Mouse (Mus musculus): ENCODE data around the gene Mrnip. TPM values are rescaled to one million over a fixed set of nuclear protein-coding genes. Genes with fewer than 3 reads are reported as not detected.
A peak's percentile ranks its signal among the peaks of the same experiment; 100 is the strongest.

The Mrnip gene
- polyA plus RNA-seq, 1 experiment from 2014 or later: 23.1 TPM

- DNase-seq (ENCODE audit: low spot score): no peak
- Histone ChIP-seq H3K27me3 (ENCODE audit: insufficient read depth, poor library complexity, severe bottlenecking) (peaks cover 56% of the 10 kb centered on the region), H3K4me1 (replicated peaks) (peaks cover 22% of the 10 kb centered on the region), H3K27ac (peak overlapping the region; percentile 77), H3K9me3 (no peaks in the 10 kb centered on the region), H3K36me3 (peaks cover 30% of the 10 kb centered on the region), H3K4me3 (peak overlapping the region; percentile 76)
- 1% methylated on average over 66 of the region's 66 CpGs for WGBS
Measured at GRCm38 (mm10) chr11:50236937-50237835, 62.9 kb downstream of the Mrnip start.

GRCm38 (mm10) chr11:50238324-50238723, 64.1 kb downstream of the Mrnip start, which contains the start of gene Ltc4s:
Gene Ltc4s (minus strand): TSS chr11:50238616.
- no peak within 1 kb of the TSS for H3K27ac ChIP-seq
- no peaks in the 10 kb centered on the region for H3K9me3 ChIP-seq
- peaks cover 19% of the 10 kb centered on the region for H3K36me3 ChIP-seq
- H3K4me3 ChIP-seq: peak within 1 kb of the TSS; percentile 76
- WGBS: 46% methylated on average over 10 of the region's 10 CpGs
- peaks cover 22% of the 10 kb centered on the region for H3K4me1 ChIP-seq (replicated peaks)
- H3K27me3 ChIP-seq (ENCODE audit: insufficient read depth, poor library complexity, severe bottlenecking): peaks cover 51% of the 10 kb centered on the region
- DNase-seq (ENCODE audit: low spot score): no peak

GRCm38 (mm10) chr11:50238821-50239791, 64.9 kb downstream of the Mrnip start:
- H3K4me1 ChIP-seq (replicated peaks): peaks cover 22% of the 10 kb centered on the region
- 92% methylated on average over 9 of the region's 9 CpGs for WGBS
- no peaks in the 10 kb centered on the region for H3K9me3 ChIP-seq

GRCm38 (mm10) chr11:50240235-50240911, 66.1 kb downstream of the Mrnip start:
- no peak overlapping the region for H3K27ac ChIP-seq
- WGBS: 98% methylated on average over 7 of the region's 7 CpGs

More at GRCm38 (mm10) chr11:50238821-50239791, 64.9 kb downstream of the Mrnip start:
- Histone ChIP-seq H3K36me3 (peaks cover 11% of the 10 kb centered on the region), H3K27ac (no peak overlapping the region), H3K27me3 (ENCODE audit: insufficient read depth, poor library complexity, severe bottlenecking) (peaks cover 51% of the 10 kb centered on the region), H3K4me3 (no peak overlapping the region)
- no peak for DNase-seq (ENCODE audit: low spot score)

GRCm38 (mm10) chr11:50243926-50244325, 69.7 kb downstream of the Mrnip start:
- 84% methylated on average over 6 of the region's 6 CpGs for WGBS
- Histone ChIP-seq H3K27ac (no peak overlapping the region), H3K4me3 (no peak overlapping the region), H3K27me3 (ENCODE audit: insufficient read depth, poor library complexity, severe bottlenecking) (peaks cover 9% of the 10 kb centered on the region), H3K9me3 (no peaks in the 10 kb centered on the region), H3K36me3 (no peaks in the 10 kb centered on the region), H3K4me1 (replicated peaks) (no peaks in the 10 kb centered on the region)
- DNase-seq (ENCODE audit: low spot score): no peak

More at GRCm38 (mm10) chr11:50240235-50240911, 66.1 kb downstream of the Mrnip start:
- no peak overlapping the region for H3K4me3 ChIP-seq
- peaks cover 22% of the 10 kb centered on the region for H3K4me1 ChIP-seq (replicated peaks)
- no peaks in the 10 kb centered on the region for H3K9me3 ChIP-seq
- peaks cover 42% of the 10 kb centered on the region for H3K27me3 ChIP-seq (ENCODE audit: insufficient read depth, poor library complexity, severe bottlenecking)
- H3K36me3 ChIP-seq: no peaks in the 10 kb centered on the region
- DNase-seq (ENCODE audit: low spot score): no peak

- no peak overlapping the region for H3K27ac ChIP-seq
- 60% methylated on average over 5 of the region's 5 CpGs for WGBS
- no peak for DNase-seq (ENCODE audit: low spot score)
- no peaks in the 10 kb centered on the region for H3K36me3 ChIP-seq
- H3K9me3 ChIP-seq: no peaks in the 10 kb centered on the region
- no peak overlapping the region for H3K4me3 ChIP-seq
- H3K27me3 ChIP-seq (ENCODE audit: insufficient read depth, poor library complexity, severe bottlenecking): no peaks in the 10 kb centered on the region
- no peaks in the 10 kb centered on the region for H3K4me1 ChIP-seq (replicated peaks)
Measured at GRCm38 (mm10) chr11:50245269-50245668, 71.0 kb downstream of the Mrnip start.

- peaks cover 21% of the 10 kb centered on the region for H3K4me1 ChIP-seq (replicated peaks)
- no peak for DNase-seq (ENCODE audit: low spot score)
- 82% methylated on average over 7 of the region's 7 CpGs for WGBS
- no peak overlapping the region for H3K4me3 ChIP-seq
- H3K27ac ChIP-seq: no peak overlapping the region
- no peaks in the 10 kb centered on the region for H3K36me3 ChIP-seq
- no peaks in the 10 kb centered on the region for H3K27me3 ChIP-seq (ENCODE audit: insufficient read depth, poor library complexity, severe bottlenecking)
- no peaks in the 10 kb centered on the region for H3K9me3 ChIP-seq
Measured at GRCm38 (mm10) chr11:50248473-50249171, 74.4 kb downstream of the Mrnip start.

Other genes with a start within 250 kb of the Mrnip start
- gene Rnf130, start 149.1 kb upstream of the Mrnip start, polyA plus RNA-seq (2016; fragmentation: Nextera tagmentation; extraction: Ambion mirVana): 59.1 and 62.4 TPM in 2 replicates
- gene Tbc1d9b, start 43.0 kb upstream of the Mrnip start, polyA plus RNA-seq (2016; fragmentation: Nextera tagmentation; extraction: Ambion mirVana): 39.3 and 40.9 TPM in 2 replicates
- gene Sqstm1, start 36.4 kb downstream of the Mrnip start, polyA plus RNA-seq (2016; fragmentation: Nextera tagmentation; extraction: Ambion mirVana): 147 and 210 TPM in 2 replicates
- gene Mgat4b, start 36.4 kb downstream of the Mrnip start, polyA plus RNA-seq (2016; fragmentation: Nextera tagmentation; extraction: Ambion mirVana): 21.5 and 29.9 TPM in 2 replicates
- 1.4 and 1.8 TPM in 2 replicates for gene Ltc4s, start 64.2 kb downstream of the Mrnip start, polyA plus RNA-seq (2016; fragmentation: Nextera tagmentation; extraction: Ambion mirVana)
- gene Maml1, start 117.9 kb downstream of the Mrnip start, polyA plus RNA-seq (2016; fragmentation: Nextera tagmentation; extraction: Ambion mirVana): 4.7 and 5.9 TPM in 2 replicates
- 242 and 331 TPM in 2 replicates for gene Canx, start 151.2 kb downstream of the Mrnip start, polyA plus RNA-seq (2016; fragmentation: Nextera tagmentation; extraction: Ambion mirVana)
- 0.24 TPM in 1 of 2 replicates, not detected in the other for gene Cby3, start 180.0 kb downstream of the Mrnip start, polyA plus RNA-seq (2016; fragmentation: Nextera tagmentation; extraction: Ambion mirVana)
- gene Hnrnph1, start 202.5 kb downstream of the Mrnip start, polyA plus RNA-seq (2016; fragmentation: Nextera tagmentation; extraction: Ambion mirVana): 502 and 622 TPM in 2 replicates